ENCODE assay signal across 7 mouse cellular contexts in the genomic region with DNA sequence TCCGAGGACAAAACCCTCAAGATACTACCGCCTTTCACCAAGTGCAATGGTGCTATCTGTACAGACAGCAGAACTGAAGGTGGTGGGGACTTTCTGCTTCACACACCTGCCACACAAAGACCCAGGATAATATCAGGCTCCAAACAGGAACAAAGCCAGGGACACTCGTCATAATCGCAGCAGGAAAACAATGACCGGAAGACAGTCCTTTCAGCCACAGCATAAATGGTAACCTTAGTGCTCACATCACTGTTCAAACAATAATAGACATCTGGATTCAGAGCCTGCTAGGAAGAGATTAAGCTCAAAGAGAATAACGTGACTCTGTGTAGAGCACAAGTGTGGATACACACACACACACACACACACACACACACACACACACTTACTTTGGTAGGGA.
A peak's percentile ranks its signal among the peaks of the same experiment; 100 is the strongest.
DNase-seq lines count a peak whose midpoint lies in the region; ATAC-seq and TF ChIP-seq lines count a peak whose summit lies in the region.

No protein-coding gene starts in this region.

- peak; percentile 11 for DNase-seq in midbrain, embryonic 14.5 days
- no peak for DNase-seq in midbrain, embryonic 10.5 days (ENCODE audit: low spot score)
- DNase-seq in heart, postnatal 10 days, result peak; percentile 75 to 76
- DNase-seq in kidney, postnatal 36 days, result peak; percentile 62 to 65
- DNase-seq in skeletal muscle tissue, adult 2 months (ENCODE audit: low read depth, low spot score), result peak; percentile 43
- DNase-seq in thymus, adult 2 months, result no peak
- no peak for DNase-seq in urinary bladder, adult 2 months (ENCODE audit: low spot score)

- H3K27ac ChIP-seq in midbrain, embryonic 14.5 days (replicated peaks; ENCODE audit: low read depth, low read length), result no peak overlapping the region
- no peak overlapping the region for H3K27ac ChIP-seq in midbrain, embryonic 10.5 days (replicated peaks)
- H3K27ac ChIP-seq in thymus, adult 2 months (ENCODE audit: control insufficient read depth, insufficient read depth, low read length), result no peak overlapping the region

- no peak overlapping the region for H3K4me2 ChIP-seq in midbrain, embryonic 14.5 days (ENCODE audit: low read length)

- no peak overlapping the region for H3K4me3 ChIP-seq in midbrain, embryonic 14.5 days (replicated peaks; ENCODE audit: low read depth, low read length)
- no peak overlapping the region for H3K4me3 ChIP-seq in midbrain, embryonic 10.5 days
- no peak overlapping the region for H3K4me3 ChIP-seq in thymus, adult 2 months (ENCODE audit: control insufficient read depth, insufficient read depth, low read length)

- H3K36me3 ChIP-seq in midbrain, embryonic 14.5 days (ENCODE audit: control insufficient read depth, insufficient read depth, low read length), result no peaks in the 10 kb centered on the region
- H3K36me3 ChIP-seq in midbrain, embryonic 10.5 days, result no peaks in the 10 kb centered on the region
- H3K36me3 ChIP-seq in thymus, adult 2 months (ENCODE audit: control insufficient read depth, insufficient read depth, low read length), result no peaks in the 10 kb centered on the region

- 57% methylated on average over 6 of the region's 6 CpGs for WGBS in midbrain, embryonic 14.5 days
- WGBS in midbrain, embryonic 10.5 days, result 77% methylated on average over 6 of the region's 6 CpGs
- WGBS in thymus, adult 2 months, result 78% methylated on average over 6 of the region's 6 CpGs

- H3K27me3 ChIP-seq in midbrain, embryonic 14.5 days (ENCODE audit: control insufficient read depth, insufficient read depth, low read length), result no peaks in the 10 kb centered on the region
- H3K27me3 ChIP-seq in midbrain, embryonic 10.5 days (ENCODE audit: low read depth, poor library complexity, severe bottlenecking), result no peaks in the 10 kb centered on the region
- H3K27me3 ChIP-seq in thymus, adult 2 months (ENCODE audit: control insufficient read depth, insufficient read depth, low read length), result no peaks in the 10 kb centered on the region

- no peak for TF ChIP-seq CTCF in thymus, adult 2 months (IDR thresholded peaks at IDR 0.05; ENCODE audit: borderline replicate concordance, control insufficient read depth, extremely low read depth, insufficient read depth, low read length, poor library complexity)

- TF ChIP-seq POLR2A in thymus, adult 2 months (IDR thresholded peaks at IDR 0.05; ENCODE audit: control insufficient read depth, extremely low read depth, insufficient read depth, low read length, poor library complexity), result no peak

- no peaks in the 10 kb centered on the region for H3K9me3 ChIP-seq in midbrain, embryonic 14.5 days (ENCODE audit: control insufficient read depth, low read length)
- H3K9me3 ChIP-seq in midbrain, embryonic 10.5 days (replicated peaks), result no peaks in the 10 kb centered on the region

- H3K4me1 ChIP-seq in midbrain, embryonic 14.5 days (ENCODE audit: control insufficient read depth, insufficient read depth, low read length), result peaks cover 27% of the 10 kb centered on the region
- H3K4me1 ChIP-seq in midbrain, embryonic 10.5 days, result peaks cover 44% of the 10 kb centered on the region
- H3K4me1 ChIP-seq in thymus, adult 2 months (replicated peaks; ENCODE audit: control insufficient read depth, insufficient read depth, low read length), result peaks cover 13% of the 10 kb centered on the region

- intact Hi-C loops in heart, postnatal 10 days (cut with DNase I), result loop anchor here (2.0 kb wide), 1 partner anchor 66 kb away; no protein-coding TSS in a partner anchor

- H3K9ac ChIP-seq in midbrain, embryonic 14.5 days (replicated peaks; ENCODE audit: low read length), result no peak overlapping the region

- no peak for ATAC-seq in midbrain, embryonic 14.5 days (ENCODE audit: low FRiP score, low TSS enrichment)

Comparison
In these comparisons a context has a peak if more than half of its experiments do, and no peak if none do; other contexts are left out.
1. DNase-seq: peak in midbrain, embryonic 14.5 days (single experiment), heart, postnatal 10 days (2 of 2), kidney, postnatal 36 days (2 of 2) and skeletal muscle tissue, adult 2 months (single experiment); none in midbrain, embryonic 10.5 days (single experiment), thymus, adult 2 months (single experiment) and urinary bladder, adult 2 months (single experiment).